Mouse (Mus musculus) CH12.LX (cell line): ENCODE data around the gene Pml. TPM values are rescaled to one million over a fixed set of nuclear protein-coding genes. Genes with fewer than 3 reads are reported as not detected.

Experiments used
- DNase-seq: peaks from one replicate; pipeline ENCODE4 v3.0.0-alpha.2; 2013; ENCODE audit errors: extremely low read depth
- H3K27ac ChIP-seq: 2 replicates; pipeline ENCODE4 v1.5.1; 2012; ENCODE audit warnings: low read depth, mild to moderate bottlenecking, control low read depth, moderate library complexity; ENCODE audit not compliant: insufficient read depth
- H3K27me3 ChIP-seq: replicated peaks from 2 replicates; pipeline ENCODE3; 2012; ENCODE audit warnings: inconsistent platforms
- H3K36me3 ChIP-seq, 2 experiments: replicated peaks in 1 of 2; 2 replicates each; pipeline versions ENCODE3 to v1.6.1; 2012; ENCODE audit warnings: inconsistent platforms in 1 of 2, low read length in 1 of 2, mild to moderate bottlenecking in 1 of 2, mixed read lengths in 1 of 2, moderate library complexity in 1 of 2; ENCODE audit not compliant: control insufficient read depth in 1 of 2, insufficient read depth in 1 of 2
- H3K4me1 ChIP-seq, 2 experiments: 2 replicates each; pipeline ENCODE4 v1.6.1; 2012; ENCODE audit warnings: inconsistent platforms in 1 of 2, moderate library complexity in 1 of 2; ENCODE audit not compliant: insufficient read depth in 2 of 2, control insufficient read depth in 1 of 2
- H3K4me2 ChIP-seq: 2 replicates; pipeline ENCODE4 v1.6.1; 2012; ENCODE audit warnings: low read depth, mild to moderate bottlenecking, control low read depth; ENCODE audit not compliant: poor library complexity, insufficient read depth, severe bottlenecking
- H3K4me3 ChIP-seq, 3 experiments: fragments of 150-350 bp in 1 of 3; sonication (generic) in 1 of 3; replicated peaks in 1 of 3; 2 replicates each; pipeline versions ENCODE3 to v1.5.1; 2011 to 2012; ENCODE audit warnings: low read depth in 2 of 3, low read length in 2 of 3, mild to moderate bottlenecking in 2 of 3, moderate library complexity in 2 of 3, control low read depth in 1 of 3, improper control_type of control experiment in 1 of 3, inconsistent platforms in 1 of 3, mixed read lengths in 1 of 3; ENCODE audit not compliant: poor library complexity in 1 of 3
- H3K79me2 ChIP-seq: replicated peaks from 2 replicates; pipeline ENCODE4 v1.6.1; 2012; ENCODE audit warnings: mild to moderate bottlenecking, moderate library complexity; ENCODE audit not compliant: control insufficient read depth, poor library complexity, insufficient read depth, severe bottlenecking; ENCODE audit errors: extremely low read depth
- H3K9ac ChIP-seq: 2 replicates; pipeline ENCODE4 v1.6.1; 2012; ENCODE audit warnings: low read depth, mild to moderate bottlenecking, control low read depth, moderate library complexity; ENCODE audit not compliant: insufficient read depth
- H3K9me3 ChIP-seq: replicated peaks from 2 replicates; pipeline ENCODE3; 2012; ENCODE audit warnings: low read length, inconsistent platforms, mixed read lengths
- CHD2 ChIP-seq: IDR thresholded peaks from 2 replicates; pipeline ENCODE4 v1.6.1; 2011; ENCODE audit warnings: low read length, improper control_type of control experiment
- CTCF ChIP-seq, 2 experiments: IDR thresholded peaks in 1 of 2; conservative IDR thresholded peaks in 1 of 2; 2 replicates each; pipeline ENCODE4 v1.5.1; 2011 to 2012; ENCODE audit warnings: low read depth in 2 of 2, low read length in 2 of 2, improper control_type of control experiment in 1 of 2, inconsistent platforms in 1 of 2, mild to moderate bottlenecking in 1 of 2, moderate library complexity in 1 of 2
- E2F4 ChIP-seq: IDR thresholded peaks from 2 replicates; pipeline ENCODE4 v1.6.1; 2011; ENCODE audit warnings: low read depth, low read length, improper control_type of control experiment; ENCODE audit not compliant: insufficient replicate concordance
- ETS1 ChIP-seq: conservative IDR thresholded peaks from 2 replicates; pipeline ENCODE4 v1.6.1; 2012; ENCODE audit warnings: low read depth, mild to moderate bottlenecking, inconsistent platforms, low read length, improper control_type of control experiment, moderate library complexity
- GABPA ChIP-seq: IDR thresholded peaks from 2 replicates; pipeline ENCODE4 v1.6.1; 2012; ENCODE audit warnings: low read depth, low read length, improper control_type of control experiment, inconsistent platforms; ENCODE audit not compliant: insufficient replicate concordance
- IRF4 ChIP-seq: IDR thresholded peaks from 2 replicates; pipeline ENCODE4 v1.6.1; 2014; ENCODE audit warnings: low read depth, mild to moderate bottlenecking, inconsistent platforms, low read length, improper control_type of control experiment
- JUN ChIP-seq: IDR thresholded peaks from 2 replicates; pipeline ENCODE4 v1.6.1; 2011; ENCODE audit warnings: low read depth, mild to moderate bottlenecking, low read length, improper control_type of control experiment, moderate library complexity; ENCODE audit not compliant: insufficient read depth
- MAFK ChIP-seq: IDR thresholded peaks from 2 replicates; pipeline ENCODE4 v1.6.1; 2011; ENCODE audit warnings: low read length, improper control_type of control experiment; ENCODE audit not compliant: insufficient replicate concordance
- MEF2A ChIP-seq: IDR thresholded peaks from 2 replicates; pipeline ENCODE4 v1.6.1; 2014; ENCODE audit warnings: low read depth, mild to moderate bottlenecking, inconsistent platforms, low read length, improper control_type of control experiment, borderline replicate concordance
- MXI1 ChIP-seq: IDR thresholded peaks from 2 replicates; pipeline ENCODE4 v1.6.1; 2011; ENCODE audit warnings: mild to moderate bottlenecking, low read depth, low read length, improper control_type of control experiment
- MYC ChIP-seq: IDR thresholded peaks from 2 replicates; pipeline ENCODE4 v1.6.1; 2011; ENCODE audit warnings: low read depth, mild to moderate bottlenecking, improper control_type of control experiment, low read length
- PAX5 ChIP-seq: IDR thresholded peaks from 2 replicates; pipeline ENCODE4 v1.6.1; 2012; ENCODE audit warnings: low read length, inconsistent platforms, mixed read lengths
- POLR2AphosphoS2 ChIP-seq: IDR thresholded peaks from 2 replicates; pipeline ENCODE4 v1.6.1; 2011; ENCODE audit warnings: low read depth, low read length, improper control_type of control experiment
- RAD21 ChIP-seq: IDR thresholded peaks from 2 replicates; pipeline ENCODE4 v1.6.1; 2011; ENCODE audit warnings: low read depth, mild to moderate bottlenecking, low read length, improper control_type of control experiment, moderate library complexity
- RCOR1 ChIP-seq: conservative IDR thresholded peaks from 2 replicates; pipeline ENCODE4 v1.6.1; 2012; ENCODE audit warnings: low read depth, mild to moderate bottlenecking, inconsistent platforms, low read length, improper control_type of control experiment
- SIN3A ChIP-seq: IDR thresholded peaks from 2 replicates; pipeline ENCODE4 v1.6.1; 2012; ENCODE audit warnings: low read length, improper control_type of control experiment, inconsistent platforms
- SMC3 ChIP-seq: IDR thresholded peaks from 2 replicates; pipeline ENCODE4 v1.6.1; 2011; ENCODE audit warnings: low read depth, low read length, improper control_type of control experiment
- TCF12 ChIP-seq: IDR thresholded peaks from 2 replicates; pipeline ENCODE4 v1.6.1; 2014; ENCODE audit warnings: low read depth, mild to moderate bottlenecking, inconsistent platforms, low read length, improper control_type of control experiment
- UBTF ChIP-seq: IDR thresholded peaks from 2 replicates; pipeline ENCODE4 v1.6.1; 2012; ENCODE audit warnings: low read depth, mild to moderate bottlenecking, inconsistent platforms, low read length, improper control_type of control experiment, moderate library complexity
- USF1 ChIP-seq: IDR thresholded peaks from 2 replicates; pipeline ENCODE4 v1.6.1; 2014; ENCODE audit warnings: low read depth, mild to moderate bottlenecking, inconsistent platforms, low read length, improper control_type of control experiment
- ZKSCAN1 ChIP-seq: IDR thresholded peaks from 2 replicates; pipeline ENCODE4 v1.6.1; 2012; ENCODE audit warnings: low read depth, inconsistent platforms, low read length, improper control_type of control experiment, borderline replicate concordance
- dilution Hi-C: fragments of 300-500 bp; cut with MboI; formaldehyde crosslinking; loops from 2 replicates; pipeline ENCODE4 v1.14.3; 2020; ENCODE audit warnings: low sequenced_read_pairs; ENCODE audit not compliant: extremely low pct_unique_long_range_greater_than_20kb, extremely low pct_ligation_motif_present
- in situ Hi-C: fragments of 300-500 bp; cut with MboI; formaldehyde crosslinking; loops from 3 replicates; pipeline ENCODE4 v1.14.3; 2019; ENCODE audit warnings: low sequenced_read_pairs, low pct_ligation_motif_present, low pct_unique_long_range_greater_than_20kb, mixed read lengths
- polyA plus RNA-seq: library from polyadenylated mRNA; unstranded; fragments of >175 nt; gene quantifications from 2 replicates; pipeline ENCODE4 v1.2.1, GENCODE M21; 2012; ENCODE audit warnings: low read depth; ENCODE audit not compliant: insufficient read length
- total RNA-seq, 2 experiments: library from RNA; depleted of rRNA; stranded (reverse); fragments of 300-350 nt in 1 of 2; fragments of >200 nt in 1 of 2; gene quantifications; 2 replicates each; pipeline ENCODE4 v1.2.3; 2012 to 2014

The Pml gene
- total and polyA plus RNA-seq, 3 experiments: 8.3 to 56.9 (median 21.2) TPM

DNA sequence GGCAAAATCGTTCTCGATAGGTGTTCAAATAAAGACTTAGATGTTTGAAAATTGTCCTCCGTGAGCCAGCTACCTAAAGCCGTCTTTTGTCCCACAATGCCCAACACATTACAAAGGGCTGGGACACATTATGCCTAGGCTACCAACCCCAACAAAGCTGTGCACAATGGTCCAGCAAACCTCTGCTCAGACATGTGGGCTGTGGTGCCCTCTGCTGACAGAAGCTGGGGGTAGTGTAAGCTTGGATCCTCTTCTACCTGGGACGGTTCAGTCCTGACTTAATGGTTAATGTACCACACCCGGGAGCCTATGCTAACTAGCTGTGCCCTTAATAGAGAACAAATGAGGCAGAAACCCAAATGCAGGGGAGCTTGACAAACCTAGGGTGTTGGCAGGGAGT, 33.2 kb downstream of the Pml start:
- no peak overlapping the region for H3K4me2 ChIP-seq
- no peaks in the 10 kb centered on the region for H3K79me2 ChIP-seq
- H3K9ac ChIP-seq: no peak overlapping the region
- H3K27ac ChIP-seq: no peak overlapping the region
- dilution Hi-C loops (no loop called here), in situ Hi-C loops (no loop called here)
- H3K36me3 ChIP-seq: peaks cover 26 to 42% of the 10 kb centered on the region in 2 experiments
- no peaks in the 10 kb centered on the region for H3K4me1 ChIP-seq
- no peak for TF ChIP-seq E2F4
- peak; percentile 51 for TF ChIP-seq SMC3
- peak in 1 of 2 experiments; percentile 67; a peak in 2 of 4 replicates for TF ChIP-seq CTCF (conservative IDR thresholded peaks at IDR 0.05 in 1 of 2, IDR thresholded peaks at IDR 0.05 in 1 of 2; ENCODE audit: low read depth in 2 of 2, low read length in 2 of 2)
- TF ChIP-seq TCF12: no peak
- peak; percentile 87 for TF ChIP-seq POLR2AphosphoS2
- TF ChIP-seq RAD21: peak; percentile 54
- no peak overlapping the region for H3K4me3 ChIP-seq
- no peaks in the 10 kb centered on the region for H3K27me3 ChIP-seq
- DNase-seq: peak; percentile 35
- H3K9me3 ChIP-seq: no peaks in the 10 kb centered on the region

DNA sequence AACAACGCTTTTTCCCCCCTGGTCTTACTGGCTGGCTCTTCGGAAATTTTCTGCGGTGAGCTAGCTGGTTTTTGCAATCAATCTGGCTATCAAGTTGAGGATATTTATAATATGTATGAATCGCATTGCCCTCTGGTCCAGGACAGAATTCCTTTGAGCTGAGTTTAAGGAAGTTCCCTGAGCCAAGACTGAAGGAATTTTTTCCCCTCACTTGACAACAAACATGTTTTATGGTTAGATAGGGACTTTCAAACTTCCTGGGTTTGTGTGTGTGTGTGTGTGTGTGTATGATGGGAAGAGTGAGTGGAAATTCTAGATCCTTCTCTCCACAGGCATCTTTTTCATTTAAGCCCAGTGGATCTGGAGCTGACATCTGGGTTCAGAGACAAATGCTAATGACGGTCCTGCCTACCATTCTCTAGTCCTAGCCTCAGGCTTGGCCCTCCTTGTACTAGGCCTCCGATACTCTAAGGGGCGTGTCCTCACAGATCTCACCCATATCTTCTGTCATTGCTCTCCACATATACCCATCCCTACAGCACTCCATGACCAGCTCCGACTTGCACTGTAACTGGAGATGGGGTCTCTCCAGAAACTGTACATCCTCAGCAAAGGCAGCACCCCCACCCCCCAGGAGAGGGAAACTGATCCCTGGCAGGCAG, 34.9 kb downstream of the Pml start:
- Histone ChIP-seq H3K4me2 (no peak overlapping the region), H3K4me3 (no peak overlapping the region), H3K9ac (no peak overlapping the region), H3K79me2 (no peaks in the 10 kb centered on the region), H3K27me3 (no peaks in the 10 kb centered on the region), H3K9me3 (no peaks in the 10 kb centered on the region), H3K27ac (no peak overlapping the region), H3K4me1 (peaks cover 0 to 6% of the 10 kb centered on the region in 2 experiments; a peak in 2 of 4 replicates), H3K36me3 (peaks cover 11 to 24% of the 10 kb centered on the region in 2 experiments)
- DNase-seq: no peak
- in situ Hi-C loops: no loop called here
- dilution Hi-C loops: no loop called here
- TF ChIP-seq IRF4 (no peak), MXI1 (no peak), USF1 (no peak), CHD2 (no peak), RAD21 (no peak), PAX5 (no peak), RCOR1 (no peak), MAFK (no peak), UBTF (no peak), TCF12 (no peak), MEF2A (no peak), SIN3A (no peak), ETS1 (no peak), POLR2AphosphoS2 (no peak), ZKSCAN1 (no peak), GABPA (no peak), CTCF (conservative IDR thresholded peaks at IDR 0.05 in 1 of 2, IDR thresholded peaks at IDR 0.05 in 1 of 2; ENCODE audit: low read depth in 2 of 2, low read length in 2 of 2) (no peak), MYC (no peak), JUN (no peak)
